Mouse (Mus musculus): ENCODE results near the gene Hspa12a.

GRCm38 (mm10) chr19:58911386-58911785, 32.1 kb downstream of the Hspa12a start:
- TF ChIP-seq MAX (IDR thresholded peaks at IDR 0.05; ENCODE audit: low read depth) = no peak
- TF ChIP-seq E2F4 (IDR thresholded peaks at IDR 0.05; ENCODE audit: insufficient read depth) = no peak
- TF ChIP-seq POLR2A (IDR thresholded peaks at IDR 0.05; ENCODE audit: insufficient read length, low read depth) = no peak
- TF ChIP-seq MYOG (IDR thresholded peaks at IDR 0.05; ENCODE audit: control insufficient read depth in 1 of 3, insufficient read depth in 1 of 3, insufficient read length in 2 of 3, low read depth in 2 of 3) = no peak
- no peak for TF ChIP-seq CEBPB (IDR thresholded peaks at IDR 0.05; ENCODE audit: insufficient read depth, poor library complexity, severe bottlenecking)

Measured in myocyte (in vitro differentiated cells).